Mouse (Mus musculus) midbrain, embryonic 11.5 days (tissue): ENCODE measurements around the gene Nudt5. TPM values are rescaled to one million over a fixed set of nuclear protein-coding genes. Genes with fewer than 3 reads are reported as not detected.

Experiments used
- ATAC-seq: fragments of 200-750 bp; cut with Nextera tagmentation; 2 replicates; pipeline ENCODE4 v1.8.0; 2017; ENCODE audit warnings: moderate TSS enrichment, moderate library complexity; ENCODE audit not compliant: low FRiP score
- DNase-seq: peaks from one replicate; pipeline ENCODE4 v3.0.0; 2015; ENCODE audit warnings: low spot score; ENCODE audit errors: missing footprints
- H3K27ac ChIP-seq: fragments of 300-500 bp; sonication (generic); 2 replicates; pipeline ENCODE4 v1.5.1; 2014; ENCODE audit warnings: low read depth, low read length
- H3K27me3 ChIP-seq: fragments of 300-500 bp; sonication (generic); 2 replicates; pipeline ENCODE4 v1.6.1; 2014; ENCODE audit warnings: mild to moderate bottlenecking, low read length, moderate library complexity, mixed read lengths; ENCODE audit not compliant: control insufficient read depth, insufficient read depth
- H3K36me3 ChIP-seq: fragments of 300-500 bp; sonication (generic); 2 replicates; pipeline ENCODE4 v1.6.1; 2014; ENCODE audit warnings: mild to moderate bottlenecking, low read length, moderate library complexity, mixed read lengths; ENCODE audit not compliant: control insufficient read depth, insufficient read depth
- H3K4me1 ChIP-seq: fragments of 300-500 bp; sonication (generic); 2 replicates; pipeline ENCODE4 v1.6.1; 2014; ENCODE audit warnings: low read length; ENCODE audit not compliant: control insufficient read depth, insufficient read depth
- H3K4me2 ChIP-seq: fragments of 300-500 bp; sonication (generic); 2 replicates; pipeline ENCODE4 v1.6.1; 2014; ENCODE audit warnings: mild to moderate bottlenecking, moderate library complexity
- H3K4me3 ChIP-seq: fragments of 300-500 bp; sonication (generic); 2 replicates; pipeline ENCODE4 v1.5.1; 2014; ENCODE audit warnings: low read depth, low read length
- H3K9ac ChIP-seq: fragments of 300-500 bp; sonication (generic); 2 replicates; pipeline ENCODE4 v1.6.1; 2014; ENCODE audit warnings: low read length
- H3K9me3 ChIP-seq: fragments of 300-500 bp; sonication (generic); 2 replicates; pipeline ENCODE4 v1.6.1; 2016; ENCODE audit warnings: low read length; ENCODE audit not compliant: control insufficient read depth
- WGBS: fragments of 180-500 bp; shearing (Covaris S2); extraction: QIAGEN DNeasy Blood & Tissue Kit; methylation state at CpG from one replicate; pipeline ENCODE4 v1.1.7; 2014; 5-methylcytosine and 5-hydroxymethylcytosine counted together
- polyA plus RNA-seq: library from polyadenylated mRNA; unstranded; fragments of >200 nt; fragmentation: Nextera tagmentation; extraction: Ambion mirVana; gene quantifications from 2 replicates; pipeline ENCODE4 v1.2.1, GENCODE M21; 2014

The Nudt5 gene
- polyA plus RNA-seq, 1 experiment from 2014 or later, result 95.4 TPM

DNA sequence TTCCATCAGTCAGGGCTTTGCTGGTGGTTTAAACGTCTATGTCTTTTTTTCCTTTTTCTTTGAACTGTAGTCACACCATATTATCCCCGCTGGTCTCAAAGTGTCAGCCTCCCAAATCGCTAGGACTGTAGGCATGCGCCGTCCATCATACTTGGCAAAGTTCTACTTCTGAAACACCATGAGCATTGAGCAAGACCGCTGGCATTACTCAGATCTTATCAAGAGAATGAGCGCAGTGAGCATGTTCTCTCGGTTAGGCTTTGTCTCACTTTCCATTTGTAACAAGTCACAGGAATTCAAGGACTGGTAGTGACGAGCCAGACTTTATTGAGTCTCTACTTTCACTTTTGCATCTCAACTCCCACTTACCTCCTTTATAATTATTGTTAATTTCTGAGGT lies 6.3 kb downstream of the Nudt5 start:
- DNase-seq (no peak), ATAC-seq (no peak)
- Histone ChIP-seq H3K4me1 (peaks cover 5% of the 10 kb centered on the region), H3K4me3 (no peak overlapping the region), H3K27ac (no peak overlapping the region), H3K4me2 (no peak overlapping the region), H3K36me3 (no peaks in the 10 kb centered on the region), H3K27me3 (no peaks in the 10 kb centered on the region), H3K9me3 (no peaks in the 10 kb centered on the region), H3K9ac (no peak overlapping the region)
- 93% methylated on average over 9 of the region's 9 CpGs for WGBS

DNA sequence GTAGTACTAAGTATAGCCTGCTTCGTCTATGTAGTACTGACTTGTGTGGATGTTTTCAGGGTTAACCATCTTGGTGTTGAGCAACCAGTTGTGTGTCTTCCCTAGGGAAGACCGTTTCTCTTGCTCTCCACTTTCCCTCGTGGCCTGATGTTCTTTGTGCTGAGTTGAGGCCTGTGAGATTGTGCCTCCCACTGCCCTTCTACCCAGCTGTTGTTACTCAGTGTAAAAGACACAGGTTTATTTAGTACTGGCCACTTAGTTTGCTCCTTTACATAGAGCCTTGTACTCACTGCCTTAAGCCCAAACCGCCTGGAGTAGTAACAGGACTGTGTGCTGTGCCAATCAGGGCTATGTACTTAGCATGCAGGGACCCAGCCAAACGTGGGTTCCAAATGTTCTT lies 7.0 kb downstream of the Nudt5 start:
- WGBS, result 88% methylated on average over 5 of the region's 5 CpGs
- no peaks in the 10 kb centered on the region for H3K9me3 ChIP-seq

DNA sequence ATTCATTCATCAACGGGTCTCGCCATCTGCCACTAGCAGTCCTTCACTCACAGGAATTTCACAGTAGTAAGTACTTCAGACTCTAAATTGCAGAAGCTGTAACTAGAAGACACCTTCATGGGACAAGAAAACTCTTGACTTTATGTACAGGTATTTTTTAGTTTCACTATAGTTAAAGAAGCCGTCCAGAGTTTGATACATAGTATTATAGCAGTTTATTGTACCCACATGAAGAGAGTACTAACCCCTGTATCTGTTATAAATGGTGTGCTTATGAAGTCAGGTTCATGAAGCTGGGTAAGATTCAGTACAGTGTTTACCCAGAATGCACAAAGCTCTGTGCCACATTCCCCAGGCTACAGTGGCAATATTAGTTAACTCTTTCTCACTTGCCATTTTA lies 18.0 kb downstream of the Nudt5 start, which contains the start of gene Gm13199:
TSS of gene Gm13199 (minus strand) at position 101 of the 400 bp plus-strand sequence.
- H3K27me3 ChIP-seq, result no peaks in the 10 kb centered on the region
- ATAC-seq, result no peak
- H3K9ac ChIP-seq, result no peak within 1 kb of the TSS
- DNase-seq, result no peak
- H3K4me3 ChIP-seq, result no peak within 1 kb of the TSS
- no peak within 1 kb of the TSS for H3K27ac ChIP-seq
- no peak within 1 kb of the TSS for H3K4me2 ChIP-seq
- peaks cover 14% of the 10 kb centered on the region for H3K36me3 ChIP-seq
- no peaks in the 10 kb centered on the region for H3K9me3 ChIP-seq
- no peaks in the 10 kb centered on the region for H3K4me1 ChIP-seq
- WGBS, result 94% methylated on average over 3 of the region's 3 CpGs

More for the DNA sequence above, 7.0 kb downstream of the Nudt5 start:
- no peak overlapping the region for H3K4me2 ChIP-seq
- H3K27ac ChIP-seq, result no peak overlapping the region
- no peaks in the 10 kb centered on the region for H3K27me3 ChIP-seq
- no peaks in the 10 kb centered on the region for H3K4me1 ChIP-seq
- H3K9ac ChIP-seq, result no peak overlapping the region
- H3K36me3 ChIP-seq, result peaks cover 1% of the 10 kb centered on the region
- H3K4me3 ChIP-seq, result no peak overlapping the region
- no peak for DNase-seq
- ATAC-seq, result no peak

DNA sequence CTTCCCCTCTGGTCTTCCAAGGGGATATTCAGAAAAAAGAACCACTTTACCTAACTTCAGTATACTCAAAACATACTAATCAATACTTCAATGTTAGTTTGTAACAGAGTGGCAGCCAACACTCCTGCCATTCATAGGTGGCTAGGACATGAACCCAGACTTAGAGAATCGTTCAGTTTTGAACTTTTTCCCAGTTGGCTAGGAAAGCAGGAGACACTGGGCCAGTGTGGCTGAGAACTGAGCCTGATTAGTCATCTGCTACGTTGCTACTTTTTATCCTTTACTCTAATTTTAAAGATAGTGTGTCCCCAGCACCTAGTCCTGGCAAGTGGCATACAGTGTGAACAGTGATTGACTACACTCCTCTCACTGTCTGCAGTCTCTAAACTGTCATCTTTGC lies 22.9 kb downstream of the Nudt5 start:
- DNase-seq, result no peak
- Histone ChIP-seq H3K4me3 (no peak overlapping the region), H3K27me3 (no peaks in the 10 kb centered on the region), H3K27ac (no peak overlapping the region), H3K4me1 (no peaks in the 10 kb centered on the region), H3K9me3 (no peaks in the 10 kb centered on the region), H3K9ac (no peak overlapping the region), H3K4me2 (no peak overlapping the region), H3K36me3 (peaks cover 11% of the 10 kb centered on the region)
- 89% methylated on average over 2 of the region's 2 CpGs for WGBS
- ATAC-seq, result no peak

DNA sequence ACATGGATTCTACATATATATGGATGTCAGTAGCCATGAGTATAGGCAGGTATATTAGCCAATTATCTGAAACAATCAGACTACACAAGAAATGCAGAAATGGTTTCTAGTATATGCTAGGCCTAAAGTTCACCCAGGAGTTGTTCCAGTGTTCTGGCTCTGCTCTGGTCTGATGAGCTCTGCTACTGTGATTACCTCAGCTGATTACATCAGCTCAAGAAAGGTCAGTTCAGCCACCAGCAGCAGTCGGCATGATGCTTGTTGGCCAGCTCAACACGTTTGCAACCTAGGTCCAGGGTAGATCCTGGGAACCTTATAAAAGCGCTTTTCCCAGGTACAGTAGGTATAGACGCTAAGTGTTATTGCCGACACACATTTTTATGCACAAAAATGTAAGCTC lies 24.9 kb downstream of the Nudt5 start:
- no peak overlapping the region for H3K27ac ChIP-seq
- H3K4me1 ChIP-seq, result no peaks in the 10 kb centered on the region
- H3K4me3 ChIP-seq, result no peak overlapping the region
- peaks cover 17% of the 10 kb centered on the region for H3K36me3 ChIP-seq
- no peak for DNase-seq
- WGBS, result 90% methylated on average over 5 of the region's 5 CpGs
- no peaks in the 10 kb centered on the region for H3K27me3 ChIP-seq
- H3K4me2 ChIP-seq, result no peak overlapping the region
- ATAC-seq, result no peak
- H3K9me3 ChIP-seq, result no peaks in the 10 kb centered on the region
- no peak overlapping the region for H3K9ac ChIP-seq

DNA sequence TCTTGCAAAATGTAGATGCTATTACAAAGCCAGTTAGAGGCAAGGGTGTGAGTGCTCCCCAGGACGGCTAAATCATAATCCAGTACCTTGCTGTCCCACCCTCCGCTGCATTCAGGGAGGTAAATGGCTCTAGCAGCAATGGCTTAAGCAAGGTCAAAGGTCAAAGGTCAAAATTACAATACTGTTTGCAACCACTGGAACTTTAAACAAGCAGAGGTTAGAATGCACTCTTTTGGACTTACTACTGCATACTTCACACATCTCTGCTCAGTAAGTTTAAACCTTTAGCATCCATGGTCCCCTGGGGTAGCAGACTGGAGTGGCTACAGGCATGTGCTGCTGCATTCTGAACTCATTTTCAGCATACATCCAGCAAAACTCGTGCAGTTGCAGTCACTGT lies 32.6 kb downstream of the Nudt5 start:
- Histone ChIP-seq H3K4me2 (no peak overlapping the region), H3K4me3 (no peak overlapping the region), H3K9me3 (no peaks in the 10 kb centered on the region), H3K4me1 (no peaks in the 10 kb centered on the region), H3K9ac (no peak overlapping the region), H3K36me3 (peaks cover 24% of the 10 kb centered on the region), H3K27me3 (no peaks in the 10 kb centered on the region), H3K27ac (no peak overlapping the region)
- DNase-seq, result peak; percentile 86
- 76% methylated on average over 3 of the region's 3 CpGs for WGBS
- no peak for ATAC-seq

DNA sequence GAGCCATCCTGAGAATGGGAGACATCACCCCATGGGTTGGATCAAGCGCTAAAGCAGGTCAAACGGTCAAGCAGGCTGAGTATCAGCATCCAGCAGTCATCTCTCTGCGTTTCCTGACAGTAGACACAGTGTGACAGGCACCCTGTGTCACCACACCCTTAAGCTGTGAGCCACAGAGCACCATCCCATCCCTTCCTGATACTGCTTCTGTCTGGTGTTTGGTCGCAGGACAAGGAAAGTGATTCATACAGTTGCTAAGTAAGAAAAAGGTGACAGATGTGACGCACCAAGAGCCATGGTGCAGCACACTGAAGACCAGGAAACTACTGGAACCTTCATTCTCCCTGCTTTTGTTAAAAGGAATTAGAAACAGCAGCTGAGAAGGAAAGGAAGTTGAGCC lies 44.0 kb downstream of the Nudt5 start:
- Histone ChIP-seq H3K4me3 (no peak overlapping the region), H3K9me3 (no peaks in the 10 kb centered on the region), H3K27me3 (no peaks in the 10 kb centered on the region), H3K4me2 (no peak overlapping the region), H3K4me1 (no peaks in the 10 kb centered on the region), H3K27ac (no peak overlapping the region), H3K9ac (no peak overlapping the region), H3K36me3 (peaks cover 18% of the 10 kb centered on the region)
- ATAC-seq, result no peak
- 93% methylated on average over 5 of the region's 5 CpGs for WGBS
- DNase-seq, result no peak

DNA sequence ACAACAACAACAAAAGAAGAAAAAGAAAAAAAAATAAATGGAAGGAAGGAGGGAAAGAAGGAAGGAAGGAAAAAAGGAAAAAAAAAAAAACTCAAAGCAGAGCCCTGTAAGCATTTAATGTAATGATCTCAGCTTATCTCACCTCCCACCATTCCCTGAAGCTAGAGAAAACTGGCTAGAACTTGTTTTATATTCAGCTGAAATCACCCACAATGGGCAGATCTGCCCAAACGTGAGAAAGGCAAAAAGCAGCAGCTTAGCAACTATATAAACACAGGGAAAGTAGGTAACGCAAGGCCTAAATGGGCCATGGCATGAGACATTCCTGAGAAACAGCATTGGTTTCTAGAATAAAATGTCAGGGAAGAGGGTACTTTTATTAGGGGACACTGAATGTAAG lies 44.6 kb downstream of the Nudt5 start:
- ATAC-seq, result no peak
- 69% methylated on average over 2 of the region's 2 CpGs for WGBS
- Histone ChIP-seq H3K9ac (no peak overlapping the region), H3K4me3 (no peak overlapping the region), H3K27ac (no peak overlapping the region), H3K4me2 (no peak overlapping the region), H3K9me3 (no peaks in the 10 kb centered on the region), H3K4me1 (peaks cover 3% of the 10 kb centered on the region), H3K36me3 (peaks cover 18% of the 10 kb centered on the region), H3K27me3 (no peaks in the 10 kb centered on the region)
- DNase-seq, result peak; percentile 31

DNA sequence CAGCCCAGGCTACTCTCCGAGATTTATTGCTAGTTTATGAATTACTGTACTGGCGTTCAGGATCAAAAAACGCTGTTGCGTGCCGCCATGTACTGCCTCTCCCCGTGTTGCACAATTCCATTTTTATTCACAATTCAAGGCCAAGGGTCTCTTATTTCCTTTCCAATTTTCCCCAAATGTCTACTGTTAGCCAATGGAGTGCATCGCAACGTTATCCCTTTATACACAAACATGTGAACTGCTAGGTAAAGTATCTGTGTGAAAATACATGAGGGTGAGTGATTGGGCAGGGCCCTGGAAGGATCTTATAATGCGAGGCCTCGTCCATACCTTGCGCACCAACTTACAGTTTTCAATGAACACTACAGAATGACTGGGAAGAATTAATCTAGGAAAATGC lies 49.5 kb downstream of the Nudt5 start:
- no peaks in the 10 kb centered on the region for H3K9me3 ChIP-seq
- peaks cover 3% of the 10 kb centered on the region for H3K4me1 ChIP-seq
- peaks cover 3% of the 10 kb centered on the region; the same call in 1 of the 2 replicates for H3K36me3 ChIP-seq
- ATAC-seq (no peak), DNase-seq (peak; percentile 90)
- WGBS, result 52% methylated on average over 11 of the region's 11 CpGs
- H3K9ac ChIP-seq, result peak overlapping the region; percentile 93
- H3K27me3 ChIP-seq, result no peaks in the 10 kb centered on the region
- peak overlapping the region; percentile 81 for H3K4me3 ChIP-seq
- no peak overlapping the region for H3K27ac ChIP-seq
- peak overlapping the region; percentile 67 for H3K4me2 ChIP-seq
